Mouse (Mus musculus) erythroblast, adult 5-6 weeks (primary cell): ENCODE data around the gene Defb41. TPM values are rescaled to one million over a fixed set of nuclear protein-coding genes. Genes with fewer than 3 reads are reported as not detected.
"Not testable (repeated sequence)": the region's sequence is repeated elsewhere in the genome, so short reads cannot be mapped to it uniquely, and the experiment has no call there.

Experiments used
- ATAC-seq: replicated peaks from 2 replicates; pipeline ENCODE4 v1.8.0; 2016; ENCODE audit warnings: moderate number of reproducible peaks, mild to moderate bottlenecking, moderate TSS enrichment, inconsistent platforms; ENCODE audit not compliant: poor library complexity, low FRiP score, severe bottlenecking
- total RNA-seq, 2 experiments: library from RNA; stranded (forward) in 1 of 2; stranded (reverse) in 1 of 2; fragments of 150-400 nt in 1 of 2; fragments of 200-764, 138-1000 nt in 1 of 2; gene quantifications; 2 replicates each; pipeline versions ENCODE4 v1.2.3 to v1.2.4; 2015 to 2017; ENCODE audit warnings: low replicate concordance in 2 of 2

Defb41 gene
- not detected in 2 replicates for total RNA-seq (2015; ENCODE audit: low replicate concordance)
- total RNA-seq (2017; ENCODE audit: low replicate concordance): not detected in 2 replicates

DNA sequence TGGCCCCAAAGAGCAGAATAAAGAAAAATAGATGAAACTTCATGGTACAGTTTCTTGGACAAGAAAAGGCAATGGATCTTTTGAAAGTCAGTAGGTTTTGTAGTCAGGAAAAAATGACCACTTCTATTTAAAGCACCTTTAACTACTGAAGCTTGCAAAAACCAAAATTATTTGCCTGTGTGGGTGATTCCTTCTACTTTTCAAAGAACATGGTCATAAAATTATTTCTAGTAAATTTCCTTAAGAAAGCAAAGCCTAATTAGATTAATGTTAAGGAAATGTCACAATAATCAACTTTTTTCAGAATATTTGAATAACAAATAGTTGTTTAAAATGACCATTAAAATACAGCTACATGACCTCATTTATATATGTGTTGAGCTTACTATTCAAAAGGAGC is at the start of gene Defb41:
Defb41 (minus strand) TSS at position 101 of the 400 bp plus-strand sequence.
- no peak for ATAC-seq

DNA sequence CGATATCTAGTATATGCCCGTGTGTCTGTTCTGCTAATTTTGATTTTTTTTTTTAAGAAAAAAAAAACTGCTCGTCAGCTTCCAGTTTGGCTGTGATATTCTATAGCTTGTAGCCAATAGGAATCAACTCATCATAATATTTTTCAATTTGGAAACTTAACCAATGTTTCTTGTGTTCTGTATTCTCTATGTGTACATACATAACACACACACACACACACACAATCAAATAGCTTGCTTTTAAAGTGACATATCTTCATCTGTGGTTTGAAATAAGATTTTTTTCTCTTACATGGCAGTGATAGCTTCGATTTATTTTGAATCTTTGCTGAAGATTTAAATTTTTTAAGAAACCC is 43.5 kb upstream of the Defb41 start:
- no peak for ATAC-seq

- ATAC-seq: no peak
These were observed 42.9 kb upstream of the Defb41 start for GRCm38 (mm10) chr1:18307545-18308473.

DNA sequence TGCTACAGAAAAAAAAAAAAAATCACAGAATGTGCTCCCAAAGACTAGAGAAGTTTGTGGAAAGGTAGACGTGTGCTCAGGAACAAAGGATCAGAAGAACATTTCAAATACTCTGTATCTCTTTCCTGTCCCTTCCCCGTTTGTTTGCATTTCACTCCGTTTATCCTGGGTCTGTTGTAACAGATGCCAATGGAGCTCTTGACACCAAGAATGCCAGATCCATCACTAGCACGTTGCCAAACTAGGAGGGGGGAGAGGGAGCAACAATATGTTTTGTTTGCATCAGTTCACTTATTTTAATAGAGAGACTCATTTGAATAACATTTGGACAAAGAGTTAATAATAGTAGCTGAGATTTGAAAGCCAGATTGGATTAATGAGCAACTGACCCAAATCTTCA is 27.6 kb upstream of the Defb41 start:
- ATAC-seq: no peak

DNA sequence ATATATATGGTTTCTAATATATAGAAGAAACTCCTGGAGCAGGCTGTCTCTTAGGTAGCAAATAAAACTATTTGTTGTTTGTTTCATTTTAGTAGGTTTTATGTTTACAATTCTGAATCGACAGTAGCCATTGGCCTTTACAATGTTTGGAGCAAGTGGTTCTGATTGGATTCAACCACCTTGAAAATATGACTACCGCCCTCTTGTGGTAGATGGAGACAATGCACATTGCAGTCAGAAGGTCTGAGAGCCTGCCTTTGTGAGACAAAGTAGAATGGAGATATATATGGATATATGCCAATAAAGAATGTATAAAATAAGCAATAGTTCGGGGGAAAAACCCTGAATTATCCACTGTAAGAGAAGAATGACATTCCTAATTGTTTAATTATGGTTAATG is 23.9 kb upstream of the Defb41 start:
- no peak for ATAC-seq

- ATAC-seq: no peak
These were observed 22.4 kb upstream of the Defb41 start for GRCm38 (mm10) chr1:18287371-18287770.

GRCm38 (mm10) chr1:18271095-18271494 is 6.2 kb upstream of the Defb41 start:
- ATAC-seq: no peak

DNA sequence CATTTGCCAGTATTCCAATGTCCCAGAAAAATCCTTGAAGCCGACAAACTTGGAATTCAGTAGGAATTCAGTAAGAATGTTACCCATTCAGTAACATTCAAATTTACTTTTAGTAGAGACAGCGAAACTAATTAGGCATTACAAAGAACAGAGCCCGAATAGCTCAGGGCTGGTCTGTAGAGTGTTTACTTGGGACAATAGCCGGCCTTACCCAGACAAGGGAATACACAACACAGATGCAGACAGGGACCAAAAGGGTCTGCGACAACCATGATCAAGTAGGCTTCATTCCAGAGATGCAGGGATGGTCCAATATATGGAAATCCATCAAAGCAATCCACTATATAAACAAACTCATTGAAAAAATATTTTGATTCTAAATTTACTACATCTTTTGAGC is 3.9 kb upstream of the Defb41 start:
- ATAC-seq: no peak

DNA sequence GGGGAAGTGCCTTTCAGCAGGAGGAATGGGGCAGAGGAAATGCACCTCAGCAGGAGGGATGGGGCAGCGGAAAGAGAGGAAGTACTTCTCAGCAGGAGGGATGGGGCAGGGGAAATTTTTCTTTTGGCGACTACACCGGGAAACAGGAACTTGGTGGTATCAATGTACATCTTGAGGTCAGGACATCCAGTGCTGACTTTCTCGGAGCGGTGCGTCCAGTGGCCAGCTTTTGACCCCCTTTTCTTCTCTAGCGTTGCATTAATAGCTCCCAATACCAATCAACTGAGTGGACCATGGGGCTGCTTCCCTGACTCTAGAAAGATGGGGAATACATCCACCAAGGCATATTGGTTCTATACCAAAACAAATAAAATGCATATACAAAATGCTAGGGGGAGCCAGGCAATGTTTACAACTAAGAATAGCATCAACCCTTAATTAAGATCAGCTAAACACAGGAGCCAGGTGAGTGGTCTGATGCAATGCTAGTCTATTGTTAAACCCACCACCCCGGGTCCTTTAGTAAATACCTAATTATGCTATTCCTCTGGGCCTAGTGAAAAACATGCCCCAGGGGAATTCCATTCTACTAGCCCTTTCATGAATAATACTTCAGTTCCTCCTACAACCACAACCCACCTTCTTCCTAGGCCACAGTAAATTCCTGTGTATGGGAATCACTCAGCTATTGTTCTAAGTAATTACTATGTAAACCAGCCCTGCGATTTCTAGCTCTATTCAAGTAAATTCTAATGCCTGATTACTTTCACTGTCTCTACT is 18.9 kb downstream of the Defb41 start:
- ATAC-seq: not testable (repeated sequence)

DNA sequence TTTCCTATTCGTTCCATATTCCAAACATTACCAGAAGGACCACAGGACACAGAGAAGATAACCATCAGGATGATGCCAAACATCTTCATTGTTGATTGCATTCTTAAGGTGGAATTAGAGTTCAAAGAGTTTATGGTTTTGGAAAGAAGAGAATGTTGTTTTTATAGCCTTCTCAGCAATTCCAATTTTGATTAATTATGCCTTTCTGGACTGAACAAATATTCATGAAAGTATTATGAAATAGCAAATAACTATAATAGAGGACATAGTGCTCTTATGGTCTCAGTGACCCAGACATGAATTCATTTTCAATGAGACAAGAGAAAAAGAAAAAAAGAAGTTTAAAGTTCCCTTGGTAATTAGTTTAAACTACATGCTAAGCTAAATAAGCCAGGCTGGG is 27.6 kb downstream of the Defb41 start, which contains the start of gene Defb18:
Defb18 (minus strand) TSS at position 101 of the 400 bp plus-strand sequence.
- ATAC-seq: no peak

DNA sequence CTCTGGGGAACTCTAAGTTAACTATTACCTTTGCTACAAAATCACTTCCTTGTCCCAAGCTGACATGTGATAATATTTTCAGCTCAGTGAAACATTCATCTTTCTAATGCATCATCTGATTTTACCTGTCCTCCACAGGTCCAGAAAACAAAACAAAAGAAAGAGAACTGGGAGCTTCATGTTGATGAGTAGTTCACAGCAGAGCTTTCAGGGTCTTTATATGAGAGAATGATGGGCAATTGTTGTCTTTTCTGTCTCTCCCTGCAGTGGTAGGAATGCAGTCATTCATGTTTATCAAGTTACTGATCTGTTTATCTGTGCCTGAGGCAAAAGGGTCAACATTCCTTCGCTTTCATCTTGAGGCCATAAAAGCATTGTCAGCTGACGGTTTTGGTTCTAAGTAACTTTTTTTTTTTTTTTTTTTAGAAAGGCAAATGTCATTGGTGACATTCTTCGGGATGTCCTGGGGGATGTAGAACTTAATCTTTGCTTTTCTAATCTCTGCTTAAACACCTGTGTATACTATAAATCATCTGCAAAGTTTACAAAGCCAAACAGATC is 41.5 kb downstream of the Defb41 start:
- ATAC-seq: no peak

Other genes starting within 250 kb of the Defb41 start
- not detected in 2 replicates for gene Crisp4, start 119.2 kb downstream of the Defb41 start, total RNA-seq (2015; ENCODE audit: low replicate concordance)
- gene Crisp4, start 119.2 kb downstream of the Defb41 start, total RNA-seq (2017; ENCODE audit: low replicate concordance): not detected in 2 replicates
- gene Defb18, start 27.7 kb downstream of the Defb41 start, total RNA-seq (2015; ENCODE audit: low replicate concordance): not detected in 2 replicates
- gene Defb18, start 27.7 kb downstream of the Defb41 start, total RNA-seq (2017; ENCODE audit: low replicate concordance): not detected in 2 replicates